Mouse (Mus musculus): ENCODE measurements around the gene Gli3. TPM values are rescaled to one million over a fixed set of nuclear protein-coding genes. Genes with fewer than 3 reads are reported as not detected.
A peak's percentile ranks its signal among the peaks of the same experiment; 100 is the strongest.

The Gli3 gene
- polyA plus RNA-seq, 1 experiment from 2014 or later = 50.0 TPM

- WGBS = 42% methylated on average over 5 of the region's 5 CpGs
- no peaks in the 10 kb centered on the region for H3K9me3 ChIP-seq
- H3K4me3 ChIP-seq (replicated peaks) = no peak overlapping the region
- no peaks in the 10 kb centered on the region for H3K27me3 ChIP-seq
- ATAC-seq (ENCODE audit: insufficient number of reproducible peaks, insufficient read depth, low FRiP score, low TSS enrichment, low read depth) = no peak
- no peak overlapping the region for H3K9ac ChIP-seq (replicated peaks)
- no peak overlapping the region for H3K4me2 ChIP-seq
- peaks cover 10% of the 10 kb centered on the region; the same call in 1 of the 2 replicates for H3K36me3 ChIP-seq
- peaks cover 23% of the 10 kb centered on the region for H3K4me1 ChIP-seq (replicated peaks)
- 0 out of 2 replicates have a peak overlapping the region, but pooled peaks have one; percentile 53 for H3K27ac ChIP-seq
Measured at GRCm38 (mm10) chr13:15602161-15602560, 139.1 kb downstream of the Gli3 start.

GRCm38 (mm10) chr13:15602677-15603221 is 139.7 kb downstream of the Gli3 start:
- Histone ChIP-seq H3K27me3 (no peaks in the 10 kb centered on the region), H3K36me3 (peaks cover 12% of the 10 kb centered on the region; the same call in 1 of the 2 replicates), H3K9ac (replicated peaks) (no peak overlapping the region), H3K4me1 (replicated peaks) (peaks cover 19% of the 10 kb centered on the region), H3K9me3 (no peaks in the 10 kb centered on the region), H3K4me2 (no peak overlapping the region), H3K27ac (0 out of 2 replicates have a peak overlapping the region, but pooled peaks have one; percentile 53), H3K4me3 (replicated peaks) (no peak overlapping the region)
- 5% methylated on average over 4 of the region's 4 CpGs for WGBS
- no peak; the same call in 1 of the 2 replicates for ATAC-seq (ENCODE audit: insufficient number of reproducible peaks, insufficient read depth, low FRiP score, low TSS enrichment, low read depth)

- ATAC-seq (ENCODE audit: insufficient number of reproducible peaks, insufficient read depth, low FRiP score, low TSS enrichment, low read depth) = no peak
- H3K9ac ChIP-seq (replicated peaks) = no peak overlapping the region
- H3K27ac ChIP-seq = no peak overlapping the region
- H3K4me1 ChIP-seq (replicated peaks) = peaks cover 15% of the 10 kb centered on the region
- no peaks in the 10 kb centered on the region for H3K27me3 ChIP-seq
- peaks cover 13% of the 10 kb centered on the region; the same call in 1 of the 2 replicates for H3K36me3 ChIP-seq
- no peak overlapping the region for H3K4me3 ChIP-seq (replicated peaks)
- WGBS = 62% methylated on average over 6 of the region's 6 CpGs
- H3K4me2 ChIP-seq = no peak overlapping the region
- H3K9me3 ChIP-seq = no peaks in the 10 kb centered on the region
Measured at GRCm38 (mm10) chr13:15604074-15604473, 141.0 kb downstream of the Gli3 start.

- Histone ChIP-seq H3K36me3 (peaks cover 20% of the 10 kb centered on the region), H3K4me1 (replicated peaks) (peaks cover 31% of the 10 kb centered on the region), H3K9ac (replicated peaks) (no peak overlapping the region), H3K27me3 (no peaks in the 10 kb centered on the region), H3K4me3 (replicated peaks) (no peak overlapping the region), H3K9me3 (no peaks in the 10 kb centered on the region), H3K27ac (no peak overlapping the region), H3K4me2 (no peak overlapping the region)
- ATAC-seq (ENCODE audit: insufficient number of reproducible peaks, insufficient read depth, low FRiP score, low TSS enrichment, low read depth) = no peak
- WGBS = 58% methylated on average over 3 of the region's 3 CpGs
Measured at GRCm38 (mm10) chr13:15617423-15617822, 154.4 kb downstream of the Gli3 start.

GRCm38 (mm10) chr13:15618051-15618692 is 155.1 kb downstream of the Gli3 start:
- ATAC-seq (ENCODE audit: insufficient number of reproducible peaks, insufficient read depth, low FRiP score, low TSS enrichment, low read depth) = no peak
- WGBS = 67% methylated on average over 5 of the region's 5 CpGs
- Histone ChIP-seq H3K4me2 (no peak overlapping the region), H3K36me3 (peaks cover 22% of the 10 kb centered on the region), H3K9ac (replicated peaks) (no peak overlapping the region), H3K4me1 (replicated peaks) (peaks cover 32% of the 10 kb centered on the region), H3K27ac (no peak overlapping the region), H3K27me3 (no peaks in the 10 kb centered on the region), H3K4me3 (replicated peaks) (no peak overlapping the region), H3K9me3 (no peaks in the 10 kb centered on the region)

- peak overlapping the region; percentile 41; the same call in 1 of the 2 replicates for H3K27ac ChIP-seq
Measured at GRCm38 (mm10) chr13:15621009-15621408, 158.0 kb downstream of the Gli3 start.

GRCm38 (mm10) chr13:15624490-15625353 is 161.7 kb downstream of the Gli3 start:
- peaks cover 39% of the 10 kb centered on the region for H3K4me1 ChIP-seq (replicated peaks)
- no peak overlapping the region for H3K4me2 ChIP-seq

More at GRCm38 (mm10) chr13:15621009-15621408, 158.0 kb downstream of the Gli3 start:
- Histone ChIP-seq H3K27me3 (no peaks in the 10 kb centered on the region), H3K4me2 (no peak overlapping the region), H3K9me3 (no peaks in the 10 kb centered on the region), H3K4me3 (replicated peaks) (no peak overlapping the region), H3K36me3 (peaks cover 12% of the 10 kb centered on the region), H3K4me1 (replicated peaks) (peaks cover 39% of the 10 kb centered on the region), H3K9ac (replicated peaks) (no peak overlapping the region)
- 68% methylated on average over 7 of the region's 7 CpGs for WGBS
- ATAC-seq (ENCODE audit: insufficient number of reproducible peaks, insufficient read depth, low FRiP score, low TSS enrichment, low read depth) = no peak

GRCm38 (mm10) chr13:15641548-15641947 is 178.5 kb downstream of the Gli3 start:
- Histone ChIP-seq H3K36me3 (peaks cover 49% of the 10 kb centered on the region), H3K9me3 (no peaks in the 10 kb centered on the region), H3K4me2 (no peak overlapping the region), H3K9ac (replicated peaks) (no peak overlapping the region), H3K4me3 (replicated peaks) (no peak overlapping the region), H3K4me1 (replicated peaks) (no peaks in the 10 kb centered on the region), H3K27ac (no peak overlapping the region), H3K27me3 (no peaks in the 10 kb centered on the region)
- WGBS = 91% methylated on average over 1 of the region's 1 CpGs
- ATAC-seq (ENCODE audit: insufficient number of reproducible peaks, insufficient read depth, low FRiP score, low TSS enrichment, low read depth) = no peak

More at GRCm38 (mm10) chr13:15624490-15625353, 161.7 kb downstream of the Gli3 start:
- H3K27ac ChIP-seq = peak overlapping the region; percentile 66
- H3K27me3 ChIP-seq = no peaks in the 10 kb centered on the region
- peaks cover 12% of the 10 kb centered on the region for H3K36me3 ChIP-seq
- H3K4me3 ChIP-seq (replicated peaks) = no peak overlapping the region
- H3K9ac ChIP-seq (replicated peaks) = no peak overlapping the region
- H3K9me3 ChIP-seq = no peaks in the 10 kb centered on the region
- 47% methylated on average over 8 of the region's 8 CpGs for WGBS
- ATAC-seq (ENCODE audit: insufficient number of reproducible peaks, insufficient read depth, low FRiP score, low TSS enrichment, low read depth) = no peak

- Histone ChIP-seq H3K4me2 (no peak overlapping the region), H3K9me3 (no peaks in the 10 kb centered on the region), H3K4me1 (replicated peaks) (peaks cover 29% of the 10 kb centered on the region), H3K27me3 (no peaks in the 10 kb centered on the region), H3K9ac (replicated peaks) (no peak overlapping the region), H3K27ac (no peak overlapping the region), H3K4me3 (replicated peaks) (no peak overlapping the region), H3K36me3 (peaks cover 51% of the 10 kb centered on the region)
- no peak for ATAC-seq (ENCODE audit: insufficient number of reproducible peaks, insufficient read depth, low FRiP score, low TSS enrichment, low read depth)
- 88% methylated on average over 5 of the region's 5 CpGs for WGBS
Measured at GRCm38 (mm10) chr13:15660502-15660901, 197.5 kb downstream of the Gli3 start.

GRCm38 (mm10) chr13:15662375-15662774 is 199.3 kb downstream of the Gli3 start:
- no peak overlapping the region for H3K4me3 ChIP-seq (replicated peaks)
- 40% methylated on average over 10 of the region's 10 CpGs for WGBS
- H3K4me1 ChIP-seq (replicated peaks) = peaks cover 36% of the 10 kb centered on the region
- no peak for ATAC-seq (ENCODE audit: insufficient number of reproducible peaks, insufficient read depth, low FRiP score, low TSS enrichment, low read depth)
- H3K36me3 ChIP-seq = peaks cover 53% of the 10 kb centered on the region
- no peak overlapping the region for H3K4me2 ChIP-seq
- no peaks in the 10 kb centered on the region for H3K27me3 ChIP-seq
- no peak overlapping the region for H3K9ac ChIP-seq (replicated peaks)
- no peak overlapping the region for H3K27ac ChIP-seq
- H3K9me3 ChIP-seq = no peaks in the 10 kb centered on the region

Data from limb, embryonic 12.5 days (tissue).